In genomic region chr4:149876761-149877160, GRCm38 (mm10) we compare ENCODE assay signal across 9 mouse cellular contexts.
DNase-seq lines count a peak whose midpoint lies in the region; ATAC-seq and TF ChIP-seq lines count a peak whose summit lies in the region.
"Had no signal": no experiment of that assay in that cellular context is flagged by ENCODE, and none has a peak within 500 bp of the region (broad histone marks: within the 10 kb centered on the region; RNA-seq: fewer than 3 reads in every experiment).

No protein-coding gene starts in this region.

- H3K27me3 ChIP-seq in limb, embryonic 14.5 days (ENCODE audit: control insufficient read depth, insufficient read depth, low read length) = no peaks in the 10 kb centered on the region

- TF ChIP-seq POLR2A in limb, embryonic 14.5 days (IDR thresholded peaks at IDR 0.05; ENCODE audit: borderline replicate concordance, extremely low read depth, insufficient read depth, insufficient read length) = no peak

- H3K27ac ChIP-seq in limb, embryonic 14.5 days (replicated peaks; ENCODE audit: low read depth, low read length) = peak overlapping the region; percentile 79

- no peak for ATAC-seq in limb, embryonic 14.5 days (ENCODE audit: low FRiP score, low read depth)
- no peak for ATAC-seq in megakaryocyte progenitor cell, adult 5-6 weeks (replicated peaks; ENCODE audit: poor library complexity)
- ATAC-seq: inflammation-experienced regulatory T-cells, adult 6 months had no signal

- peak; percentile 60 to 62 for DNase-seq in cerebellum, postnatal 10 days
- DNase-seq in cerebellum, adult 8-10 months = no peak
- DNase-seq in 3134 (ENCODE audit: extremely low read depth, insufficient read length, low spot score) = peak; percentile 53
- DNase-seq in heart, postnatal 14 days = peak; percentile 68 to 80
- DNase-seq in limb, embryonic 14.5 days (ENCODE audit: low spot score) = no peak
- DNase-seq in thymus, postnatal 4 days = no peak
- no peak for DNase-seq in B cell, adult 2 months

- intact Hi-C loops in heart, postnatal 14 days (cut with DNase I) = no loop called here

- no peak overlapping the region for H3K9ac ChIP-seq in limb, embryonic 14.5 days (ENCODE audit: low read depth, low read length, severe bottlenecking)

- H3K36me3 ChIP-seq in limb, embryonic 14.5 days (ENCODE audit: control insufficient read depth, insufficient read depth, low read length) = no peaks in the 10 kb centered on the region

- 48% methylated on average over 6 of the region's 6 CpGs for WGBS in limb, embryonic 14.5 days

- no peaks in the 10 kb centered on the region for H3K9me3 ChIP-seq in limb, embryonic 14.5 days (ENCODE audit: control insufficient read depth, low read length)

- H3K4me1 ChIP-seq in limb, embryonic 14.5 days (ENCODE audit: control insufficient read depth, insufficient read depth, low read length) = peaks cover 47% of the 10 kb centered on the region

- H3K4me3 ChIP-seq in limb, embryonic 14.5 days (replicated peaks; ENCODE audit: low read length) = no peak overlapping the region

- no peak overlapping the region for H3K4me2 ChIP-seq in limb, embryonic 14.5 days (replicated peaks; ENCODE audit: low read depth, low read length, severe bottlenecking)

Comparison
In these comparisons a context has a peak if more than half of its experiments do, and no peak if none do; other contexts are left out.
1. DNase-seq: peak in cerebellum, postnatal 10 days (2 of 2), 3134 (single experiment) and heart, postnatal 14 days (2 of 2); none in cerebellum, adult 8-10 months (single experiment), limb, embryonic 14.5 days (single experiment), thymus, postnatal 4 days (single experiment) and B cell, adult 2 months (0 of 2).